Mouse (Mus musculus): ENCODE measurements around the gene Map3k5. TPM values are rescaled to one million over a fixed set of nuclear protein-coding genes. Genes with fewer than 3 reads are reported as not detected.

Gene Map3k5
- total and polyA plus RNA-seq, 3 experiments, result 0.35 to 0.97 TPM; not detected in 1

DNA sequence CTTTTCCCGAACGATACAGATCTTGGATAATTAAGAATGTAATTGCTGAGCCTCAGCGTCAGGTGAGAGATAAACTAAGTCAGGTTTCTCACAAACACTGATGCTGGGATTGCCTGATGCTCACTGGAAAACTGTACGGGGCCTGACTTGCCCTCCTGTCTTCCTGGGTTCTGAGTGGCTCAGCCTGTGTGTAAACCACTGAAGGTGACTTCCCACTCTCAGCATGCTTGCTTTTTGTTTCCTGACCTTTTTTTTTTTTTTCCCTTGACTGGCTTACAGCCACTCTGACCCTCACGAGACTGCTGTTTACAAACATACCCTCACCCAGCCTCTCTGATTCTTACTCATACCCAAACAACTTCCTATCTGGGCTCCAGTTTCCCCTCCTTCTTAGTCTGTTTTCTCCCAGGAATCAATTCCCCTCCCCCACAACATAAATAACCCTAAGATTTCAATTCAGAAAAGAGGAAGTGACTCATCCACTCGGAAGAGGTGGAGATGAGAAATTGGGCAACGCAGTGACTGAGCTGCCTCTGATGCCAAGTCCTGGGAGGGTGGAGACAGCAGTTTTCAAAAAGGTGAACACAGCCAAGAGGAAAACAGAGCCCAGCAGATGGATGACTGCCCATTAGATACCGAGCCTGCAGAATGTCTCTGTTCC lies 170.1 kb downstream of the Map3k5 start:
- TF ChIP-seq ZNF384 (IDR thresholded peaks at IDR 0.05; ENCODE audit: low read depth, low read length), result 0 out of 2 replicates have a peak, but pooled peaks have one; percentile 19
- no peak for TF ChIP-seq ELF1 (IDR thresholded peaks at IDR 0.05; ENCODE audit: low read depth, low read length)
- peak; percentile 57; the same call in 1 of the 2 replicates for TF ChIP-seq ETS1 (IDR thresholded peaks at IDR 0.05; ENCODE audit: low read depth, low read length)
- TF ChIP-seq JUND (IDR thresholded peaks at IDR 0.05; ENCODE audit: low read depth, low read length), result peak; percentile 77; the same call in 1 of the 2 replicates
- peak; percentile 75 for TF ChIP-seq RCOR1 (IDR thresholded peaks at IDR 0.05; ENCODE audit: low read depth, low read length)
- no peak for TF ChIP-seq NELFE (IDR thresholded peaks at IDR 0.05; ENCODE audit: low read depth, low read length)
- no peak for TF ChIP-seq SMC3 (IDR thresholded peaks at IDR 0.05; ENCODE audit: low read depth, low read length)
- TF ChIP-seq EP300 (IDR thresholded peaks at IDR 0.05; ENCODE audit: low read depth in 1 of 2, low read length in 2 of 2), result peak; percentile 56 to 59
- H3K4me1 ChIP-seq (ENCODE audit: control insufficient read depth in 1 of 2, insufficient read depth in 2 of 2, low read length in 2 of 2), result peaks cover 0 to 13% of the 10 kb centered on the region in 2 experiments; a peak in 2 of 4 replicates
- H3K9me3 ChIP-seq (replicated peaks; ENCODE audit: insufficient read depth, low read length), result no peaks in the 10 kb centered on the region
- peaks cover 0 to 10% of the 10 kb centered on the region in 2 experiments; a peak in 2 of 4 replicates for H3K36me3 ChIP-seq (ENCODE audit: control insufficient read depth in 1 of 2, insufficient read depth in 2 of 2, low read length in 2 of 2)
- H3K9ac ChIP-seq (ENCODE audit: control insufficient read depth, low read depth, low read length, poor library complexity, severe bottlenecking), result no peak overlapping the region
- H3K4me3 ChIP-seq (ENCODE audit: control insufficient read depth in 1 of 2, insufficient read depth in 1 of 2, low read depth in 2 of 2, low read length in 2 of 2), result no peak overlapping the region
- peak; percentile 83 for DNase-seq (ENCODE audit: low read depth, low spot score)
- no peaks in the 10 kb centered on the region for H3K27me3 ChIP-seq (ENCODE audit: control insufficient read depth in 1 of 2, insufficient read depth in 2 of 2, low read length in 2 of 2)
- no peak overlapping the region for H3K27ac ChIP-seq (ENCODE audit: control insufficient read depth, low read depth, low read length)
- no peaks in the 10 kb centered on the region for H3K79me2 ChIP-seq (ENCODE audit: control insufficient read depth, insufficient read depth, low read length, poor library complexity)

DNA sequence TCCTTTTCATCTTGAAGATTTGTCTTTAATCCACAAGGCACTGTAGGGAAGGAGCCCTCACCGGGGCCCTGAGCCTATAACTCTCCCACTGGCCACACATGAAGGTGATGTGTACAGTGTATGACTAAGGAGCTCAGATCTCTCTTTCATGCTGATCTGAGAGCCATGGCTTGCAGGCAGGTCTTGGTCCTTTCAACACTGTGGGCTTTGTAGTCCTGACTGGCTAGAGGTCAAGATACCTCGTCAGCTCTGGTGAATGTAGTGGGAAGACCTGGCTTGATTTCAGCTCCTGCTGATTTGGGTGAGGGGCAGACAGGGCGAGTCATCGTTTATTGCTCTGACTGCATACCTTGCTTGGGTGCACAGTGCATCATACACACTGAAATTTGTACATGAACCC lies 171.3 kb downstream of the Map3k5 start:
- Histone ChIP-seq H3K36me3 (ENCODE audit: control insufficient read depth in 1 of 2, insufficient read depth in 2 of 2, low read length in 2 of 2) (peaks cover 0 to 10% of the 10 kb centered on the region in 2 experiments; a peak in 2 of 4 replicates), H3K4me1 (ENCODE audit: control insufficient read depth in 1 of 2, insufficient read depth in 2 of 2, low read length in 2 of 2) (peaks cover 0 to 13% of the 10 kb centered on the region in 2 experiments; a peak in 2 of 4 replicates), H3K27me3 (ENCODE audit: control insufficient read depth in 1 of 2, insufficient read depth in 2 of 2, low read length in 2 of 2) (no peaks in the 10 kb centered on the region), H3K9me3 (replicated peaks; ENCODE audit: insufficient read depth, low read length) (no peaks in the 10 kb centered on the region), H3K9ac (ENCODE audit: control insufficient read depth, low read depth, low read length, poor library complexity, severe bottlenecking) (no peak overlapping the region), H3K27ac (ENCODE audit: control insufficient read depth, low read depth, low read length) (no peak overlapping the region), H3K4me3 (ENCODE audit: control insufficient read depth in 1 of 2, insufficient read depth in 1 of 2, low read depth in 2 of 2, low read length in 2 of 2) (no peak overlapping the region), H3K79me2 (ENCODE audit: control insufficient read depth, insufficient read depth, low read length, poor library complexity) (no peaks in the 10 kb centered on the region)
- no peak for DNase-seq (ENCODE audit: low read depth, low spot score)
- TF ChIP-seq EP300 (IDR thresholded peaks at IDR 0.05; ENCODE audit: low read depth in 1 of 2, low read length in 2 of 2) (no peak), HCFC1 (IDR thresholded peaks at IDR 0.05; ENCODE audit: low read depth, low read length) (no peak), MEF2A (IDR thresholded peaks at IDR 0.05; ENCODE audit: extremely low read depth, insufficient replicate concordance, low read depth, low read length, poor library complexity, severe bottlenecking) (no peak), KAT2A (conservative IDR thresholded peaks at IDR 0.05; ENCODE audit: low read depth, low read length) (no peak), CHD1 (IDR thresholded peaks at IDR 0.05; ENCODE audit: low read depth, low read length) (no peak), MAFK (IDR thresholded peaks at IDR 0.05; ENCODE audit: borderline replicate concordance, low read depth, low read length) (no peak), ELF1 (IDR thresholded peaks at IDR 0.05; ENCODE audit: low read depth, low read length) (no peak), CTCF (IDR thresholded peaks at IDR 0.05 in 2 of 3, conservative IDR thresholded peaks at IDR 0.05 in 1 of 3; ENCODE audit: control insufficient read depth in 1 of 3, insufficient read depth in 1 of 3, low read depth in 2 of 3, low read length in 3 of 3, poor library complexity in 1 of 3, severe bottlenecking in 1 of 3) (no peak), POLR2AphosphoS5 (IDR thresholded peaks at IDR 0.05; ENCODE audit: borderline replicate concordance, low read depth, low read length) (no peak), GATA1 (IDR thresholded peaks at IDR 0.05; ENCODE audit: low read depth, low read length) (no peak), RAD21 (IDR thresholded peaks at IDR 0.05; ENCODE audit: low read depth, low read length) (no peak), MYC (IDR thresholded peaks at IDR 0.05; ENCODE audit: low read depth, low read length) (no peak), NRF1 (IDR thresholded peaks at IDR 0.05; ENCODE audit: insufficient read depth, low read depth, low read length, poor library complexity, severe bottlenecking) (no peak), BHLHE40 (IDR thresholded peaks at IDR 0.05; ENCODE audit: borderline replicate concordance, low read depth, low read length) (no peak), SMC3 (IDR thresholded peaks at IDR 0.05; ENCODE audit: low read depth, low read length) (no peak)
